Mouse (Mus musculus): Measurements from ENCODE around the gene Rbak.
"Not testable (repeated sequence)": the region's sequence is repeated elsewhere in the genome, so short reads cannot be mapped to it uniquely, and the experiment has no call there.

The Rbak gene

GRCm38 (mm10) chr5:143134216-143135010 is 46.2 kb downstream of the Rbak start:
- not testable (repeated sequence) for DNase-seq

- DNase-seq, result no peak
Measured at GRCm38 (mm10) chr5:143132935-143133514, 47.5 kb downstream of the Rbak start.

GRCm38 (mm10) chr5:143130342-143130741 is 50.2 kb downstream of the Rbak start:
- no peak for DNase-seq

GRCm38 (mm10) chr5:143129101-143129500 is 51.5 kb downstream of the Rbak start:
- DNase-seq, result no peak

- no peak for DNase-seq
Measured at GRCm38 (mm10) chr5:143127837-143128236, 52.7 kb downstream of the Rbak start.

- no peak for DNase-seq
Measured at GRCm38 (mm10) chr5:143126908-143127307, 53.7 kb downstream of the Rbak start.

- DNase-seq, result no peak
Measured at GRCm38 (mm10) chr5:143126089-143126488, 54.5 kb downstream of the Rbak start.

- no peak for DNase-seq
Measured at GRCm38 (mm10) chr5:143125601-143126000, 55.0 kb downstream of the Rbak start.

GRCm38 (mm10) chr5:143124805-143125378 is 55.7 kb downstream of the Rbak start:
- DNase-seq, result no peak

GRCm38 (mm10) chr5:143122673-143123072 is 57.9 kb downstream of the Rbak start:
- DNase-seq, result no peak

Measured in kidney, postnatal 14 days (tissue).